Comparison of ENCODE assay signal across 8 mouse cellular contexts in the genomic region with DNA sequence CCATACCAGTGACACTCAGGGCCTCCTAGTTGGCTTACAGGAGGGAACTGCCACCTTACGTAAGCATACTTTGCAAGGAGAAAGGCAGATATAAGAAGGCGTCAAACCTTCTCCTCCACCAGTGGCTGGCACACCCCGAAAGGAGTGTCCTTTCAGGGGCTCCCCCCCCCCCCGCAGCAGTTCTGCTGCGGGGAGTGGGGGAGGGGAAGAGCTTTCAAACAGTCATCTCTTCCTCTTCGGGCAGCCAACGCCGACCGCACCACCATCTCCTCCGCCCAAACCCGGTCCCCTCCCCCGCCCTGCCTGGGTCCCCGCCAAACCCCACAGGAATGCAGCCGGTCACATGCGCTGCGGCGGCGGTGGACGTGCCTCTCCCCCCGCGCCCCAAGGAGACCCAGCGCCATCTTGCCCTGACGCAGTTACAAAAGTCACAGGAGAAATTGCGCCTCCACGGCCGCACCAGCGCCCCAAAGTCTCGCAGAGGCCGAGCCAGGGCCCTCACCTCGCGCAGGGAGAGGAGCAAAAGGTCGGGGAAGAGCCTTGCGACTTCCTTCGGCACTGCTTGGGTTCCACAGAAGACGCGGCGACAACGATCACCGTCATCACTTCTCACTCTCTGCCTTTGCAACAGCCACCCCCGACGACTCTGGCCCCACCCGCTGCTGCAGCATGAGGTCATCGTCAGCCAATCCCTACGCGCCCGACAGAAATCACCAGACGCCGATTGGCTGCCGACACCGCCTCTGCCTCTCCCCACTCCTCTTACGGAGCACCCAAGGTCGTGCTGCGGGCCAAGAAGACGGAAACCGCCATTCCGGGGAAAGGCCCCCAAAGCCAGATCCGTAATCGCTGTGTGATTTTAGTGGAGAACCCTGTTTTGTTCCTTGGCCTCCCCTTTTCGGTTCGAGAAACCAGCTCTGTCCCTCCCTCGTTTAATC. TPM values are rescaled to one million over a fixed set of nuclear protein-coding genes. Genes with fewer than 3 reads are reported as not detected.
DNase-seq lines count a peak whose midpoint lies in the region; ATAC-seq and TF ChIP-seq lines count a peak whose summit lies in the region.

No protein-coding gene starts in this region.

- H3K4me1 ChIP-seq in brown adipose tissue, adult 24 weeks (ENCODE audit: control insufficient read depth, insufficient read depth, insufficient read length, low read length), result peaks cover 3% of the 10 kb centered on the region; the same call in 1 of the 2 replicates
- peaks cover 13% of the 10 kb centered on the region for H3K4me1 ChIP-seq in heart, embryonic 12.5 days (replicated peaks)
- peaks cover 21% of the 10 kb centered on the region; the same call in 1 of the 2 replicates for H3K4me1 ChIP-seq in kidney, postnatal 0 days (replicated peaks; ENCODE audit: insufficient read depth, low read length)
- H3K4me1 ChIP-seq in liver, embryonic 11.5 days (replicated peaks; ENCODE audit: control insufficient read depth, insufficient read depth, low read length), result peaks cover 15% of the 10 kb centered on the region

- peaks cover 82% of the 10 kb centered on the region for H3K79me2 ChIP-seq in myocyte (ENCODE audit: control insufficient read depth, insufficient read depth)

- H3K9me3 ChIP-seq in heart, embryonic 12.5 days (replicated peaks), result no peaks in the 10 kb centered on the region
- H3K9me3 ChIP-seq in kidney, postnatal 0 days (replicated peaks; ENCODE audit: low read length), result no peaks in the 10 kb centered on the region
- no peaks in the 10 kb centered on the region for H3K9me3 ChIP-seq in liver, embryonic 11.5 days (ENCODE audit: control insufficient read depth, low read length)

- H3K27ac ChIP-seq in brown adipose tissue, adult 24 weeks (replicated peaks; ENCODE audit: low read depth, low read length), result peak overlapping the region; percentile 100
- H3K27ac ChIP-seq in heart, embryonic 12.5 days (ENCODE audit: poor library complexity, severe bottlenecking), result peak overlapping the region; percentile 100
- H3K27ac ChIP-seq in kidney, postnatal 0 days, result peak overlapping the region; percentile 100
- peak overlapping the region; percentile 98 for H3K27ac ChIP-seq in liver, embryonic 11.5 days (ENCODE audit: low read depth, low read length)

- peak overlapping the region; percentile 96 for H3K9ac ChIP-seq in heart, embryonic 12.5 days
- H3K9ac ChIP-seq in kidney, postnatal 0 days (ENCODE audit: low read depth, low read length), result peak overlapping the region; percentile 100
- H3K9ac ChIP-seq in liver, embryonic 11.5 days (ENCODE audit: low read depth, low read length), result peak overlapping the region; percentile 100

- no peaks in the 10 kb centered on the region for H3K27me3 ChIP-seq in heart, embryonic 12.5 days (replicated peaks)
- H3K27me3 ChIP-seq in kidney, postnatal 0 days (ENCODE audit: insufficient read depth, low read length), result no peaks in the 10 kb centered on the region
- H3K27me3 ChIP-seq in liver, embryonic 11.5 days (replicated peaks; ENCODE audit: control insufficient read depth, insufficient read depth, low read length), result no peaks in the 10 kb centered on the region
- no peaks in the 10 kb centered on the region for H3K27me3 ChIP-seq in myocyte (ENCODE audit: control insufficient read depth, insufficient read depth, insufficient read length)

- TF ChIP-seq POLR2A in myocyte (IDR thresholded peaks at IDR 0.05; ENCODE audit: insufficient read length, low read depth), result peak; percentile 82

- H3K4me2 ChIP-seq in heart, embryonic 12.5 days, result peak overlapping the region; percentile 82
- peak overlapping the region; percentile 78 for H3K4me2 ChIP-seq in kidney, postnatal 0 days (ENCODE audit: low read length)
- H3K4me2 ChIP-seq in liver, embryonic 11.5 days, result peak overlapping the region; percentile 97
- peak overlapping the region; percentile 79 for H3K4me2 ChIP-seq in myocyte (ENCODE audit: low read depth)

- ATAC-seq in CD4-positive, CD25-positive, alpha-beta regulatory T cell, adult 4 months, result peak; percentile 68
- peak; percentile 79 for ATAC-seq in erythroid progenitor cell, adult 5-6 weeks (replicated peaks; ENCODE audit: low FRiP score, poor library complexity, severe bottlenecking)
- peak; percentile 92 for ATAC-seq in heart, embryonic 12.5 days (ENCODE audit: insufficient number of reproducible peaks, low FRiP score)
- peak; percentile 91 for ATAC-seq in kidney, postnatal 0 days (replicated peaks; ENCODE audit: low FRiP score, low read depth)
- peak; percentile 86 for ATAC-seq in liver, embryonic 11.5 days (replicated peaks; ENCODE audit: low FRiP score)

- DNase-seq in kidney, postnatal 0 days (ENCODE audit: low spot score), result peak; percentile 99
- DNase-seq in liver, embryonic 11.5 days (ENCODE audit: low spot score), result peak; percentile 95
- DNase-seq in spleen, postnatal 4 days (ENCODE audit: low spot score in 2 of 2), result peak; percentile 97

- H3K36me3 ChIP-seq in heart, embryonic 12.5 days, result no peaks in the 10 kb centered on the region
- H3K36me3 ChIP-seq in kidney, postnatal 0 days (ENCODE audit: insufficient read depth, low read length), result no peaks in the 10 kb centered on the region
- no peaks in the 10 kb centered on the region; the same call in 1 of the 2 replicates for H3K36me3 ChIP-seq in liver, embryonic 11.5 days (ENCODE audit: control insufficient read depth, insufficient read depth, low read length)
- no peaks in the 10 kb centered on the region for H3K36me3 ChIP-seq in myocyte (ENCODE audit: control insufficient read depth, insufficient read depth)

- H3K4me3 ChIP-seq in brown adipose tissue, adult 24 weeks (ENCODE audit: insufficient read depth, low read depth, low read length), result peak overlapping the region; percentile 82
- peak overlapping the region; percentile 80 for H3K4me3 ChIP-seq in heart, embryonic 12.5 days
- H3K4me3 ChIP-seq in kidney, postnatal 0 days (replicated peaks; ENCODE audit: low read depth, low read length), result peak overlapping the region; percentile 100
- H3K4me3 ChIP-seq in liver, embryonic 11.5 days (ENCODE audit: low read depth, low read length), result peak overlapping the region; percentile 99
- peak overlapping the region; percentile 99 for H3K4me3 ChIP-seq in myocyte

- under 1% methylated on average over 61 of the region's 61 CpGs for WGBS in heart, embryonic 12.5 days
- under 1% methylated on average over 58 of the region's 61 CpGs for WGBS in kidney, postnatal 0 days
- under 1% methylated on average over 59 of the region's 61 CpGs for WGBS in liver, embryonic 11.5 days

- peak overlapping the region; percentile 97 for H3ac ChIP-seq in myocyte (ENCODE audit: control insufficient read depth, insufficient read length)

- TF ChIP-seq CTCF in kidney, postnatal 0 days (IDR thresholded peaks at IDR 0.05; ENCODE audit: low read depth), result no peak

TF ChIP-seq in myocyte, 11 proteins besides CTCF, POLR2A, EP300 and RAD21:
- TF ChIP-seq MAX (IDR thresholded peaks at IDR 0.05; ENCODE audit: low read depth), result no peak
- TF ChIP-seq POLR2AphosphoS2 (IDR thresholded peaks at IDR 0.05; ENCODE audit: insufficient read length, low read depth), result peak; percentile 80
- peak; percentile 73 for TF ChIP-seq SRF (IDR thresholded peaks at IDR 0.05; ENCODE audit: control insufficient read depth, insufficient read length, low read depth)
- TF ChIP-seq CEBPB (IDR thresholded peaks at IDR 0.05; ENCODE audit: insufficient read depth, poor library complexity, severe bottlenecking), result no peak
- peak in 2 of 3 experiments; percentile 30 to 58 for TF ChIP-seq MYOD1 (IDR thresholded peaks at IDR 0.05; ENCODE audit: control insufficient read depth in 1 of 3, insufficient read length in 2 of 3, low read depth in 2 of 3)
- TF ChIP-seq E2F4 (IDR thresholded peaks at IDR 0.05; ENCODE audit: insufficient read depth), result no peak
- no peak for TF ChIP-seq REST (IDR thresholded peaks at IDR 0.05; ENCODE audit: insufficient read depth, insufficient read length)
- peak; percentile 75 for TF ChIP-seq USF1 (IDR thresholded peaks at IDR 0.05; ENCODE audit: low read depth)
- no peak for TF ChIP-seq TCF3 (IDR thresholded peaks at IDR 0.05; ENCODE audit: insufficient read length, low read depth)
- peak in 1 of 3 experiments; percentile 52 for TF ChIP-seq MYOG (IDR thresholded peaks at IDR 0.05; ENCODE audit: control insufficient read depth in 1 of 3, insufficient read depth in 1 of 3, insufficient read length in 2 of 3, low read depth in 2 of 3)
TF ChIP-seq in myocyte: peak in this region for 5.

RNA-seq across cellular contexts. Expression of a gene that starts 1.3 kb away (rescaled TPM):
- polyA plus RNA-seq in CD4-positive, CD25-positive, alpha-beta regulatory T cell, adult 4 months (2017; shearing (Covaris generic)), result 100 to 1,000 TPM; 183 to 238 TPM
- polyA plus RNA-seq in brown adipose tissue, adult 24 weeks (2012; ENCODE audit: insufficient read depth, insufficient read length, missing spikeins), result 35.5 and 36.9 TPM in 2 replicates
- 122 TPM in 2 replicates for total RNA-seq in erythroid progenitor cell, adult 5-6 weeks (2015; ENCODE audit: low replicate concordance)
- 145 and 184 TPM in 2 replicates for total RNA-seq in erythroid progenitor cell, adult 5-6 weeks (2017; ENCODE audit: low replicate concordance)
- polyA plus RNA-seq in heart, embryonic 12.5 days (2016; fragmentation: Nextera tagmentation; extraction: Ambion mirVana), result 69.2 and 73.6 TPM in 2 replicates
- polyA plus RNA-seq in kidney, postnatal 0 days (2015; fragmentation: Nextera tagmentation; extraction: Ambion mirVana), result 76.8 and 85.9 TPM in 2 replicates
- polyA plus RNA-seq in liver, embryonic 11.5 days (2014; fragmentation: Nextera tagmentation; extraction: Ambion mirVana), result 57.7 and 59.5 TPM in 2 replicates
- 9.0 TPM for polyA plus RNA-seq in myocyte (2012; fragmentation: generic; extraction: Trizol)

Comparison
In these comparisons a context has a peak if more than half of its experiments do, and no peak if none do; other contexts are left out.
1. Peak in every context shown above with its lines: DNase-seq, ATAC-seq, H3K4me3 ChIP-seq and H3K27ac ChIP-seq.